Mouse (Mus musculus) heart, postnatal 25 days (tissue): ENCODE results near the gene Scfd2. TPM values are rescaled to one million over a fixed set of nuclear protein-coding genes. Genes with fewer than 3 reads are reported as not detected.

Experiments
- DNase-seq: peaks from one replicate; pipeline ENCODE4 v3.0.0; 2022; ENCODE audit warnings: low spot score
- intact Hi-C: fragments of 180-260 bp; cut with DNase I; formaldehyde crosslinking; loops from one replicate; pipeline ENCODE4 v1.15.1; 2025
- total RNA-seq, 2 experiments: library from RNA; stranded (reverse); gene quantifications; 2 replicates each; pipeline ENCODE4 v1.2.3; 2021

Scfd2 gene
- total RNA-seq, 2 experiments from 2014 or later = 11.4 to 12.9 TPM

- no peak for DNase-seq
- intact Hi-C loops = loop anchor here (5.0 kb wide), 1 partner anchor 70 kb away; no protein-coding TSS in a partner anchor
Observed at GRCm38 (mm10) chr5:74317174-74317573, 214.4 kb downstream of the Scfd2 start.

- DNase-seq = no peak
- intact Hi-C loops = loop anchor here (5.0 kb wide), 1 partner anchor 71 kb away; no protein-coding TSS in a partner anchor
Observed at GRCm38 (mm10) chr5:74316333-74316945, 215.1 kb downstream of the Scfd2 start.

GRCm38 (mm10) chr5:74315471-74316245 lies 215.9 kb downstream of the Scfd2 start:
- DNase-seq = peak; percentile 34

GRCm38 (mm10) chr5:74314501-74314900 lies 217.1 kb downstream of the Scfd2 start:
- intact Hi-C loops = loop anchor here (5.0 kb wide), 2 partner anchors 298 to 633 kb away; no protein-coding TSS in a partner anchor
- no peak for DNase-seq

More at GRCm38 (mm10) chr5:74315471-74316245, 215.9 kb downstream of the Scfd2 start:
- intact Hi-C loops = loop anchor here (5.0 kb wide), 1 partner anchor 72 kb away; no protein-coding TSS in a partner anchor

DNA sequence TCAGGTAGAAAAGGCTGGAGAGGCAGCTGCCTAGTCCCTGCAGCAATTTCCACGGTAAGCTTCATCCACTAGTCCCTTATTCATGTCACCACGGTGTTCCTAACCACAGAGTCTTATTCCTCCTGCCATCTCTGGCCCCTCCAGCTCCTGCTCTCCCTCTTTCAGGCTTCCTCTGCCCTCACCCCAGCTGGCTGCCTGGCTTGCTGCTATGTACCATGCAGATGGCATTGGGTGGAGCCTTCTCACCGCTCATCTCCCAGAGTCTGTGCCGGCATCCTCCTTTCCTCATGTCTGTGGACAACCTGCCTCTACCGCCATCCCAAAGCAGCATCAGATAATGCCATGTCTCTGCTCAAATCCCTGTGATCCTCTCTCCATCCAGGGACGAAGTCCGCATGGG lies 218.0 kb downstream of the Scfd2 start:
- no peak for DNase-seq
- intact Hi-C loops = loop anchor here (5.0 kb wide), 2 partner anchors 299 to 634 kb away; no protein-coding TSS in a partner anchor

DNA sequence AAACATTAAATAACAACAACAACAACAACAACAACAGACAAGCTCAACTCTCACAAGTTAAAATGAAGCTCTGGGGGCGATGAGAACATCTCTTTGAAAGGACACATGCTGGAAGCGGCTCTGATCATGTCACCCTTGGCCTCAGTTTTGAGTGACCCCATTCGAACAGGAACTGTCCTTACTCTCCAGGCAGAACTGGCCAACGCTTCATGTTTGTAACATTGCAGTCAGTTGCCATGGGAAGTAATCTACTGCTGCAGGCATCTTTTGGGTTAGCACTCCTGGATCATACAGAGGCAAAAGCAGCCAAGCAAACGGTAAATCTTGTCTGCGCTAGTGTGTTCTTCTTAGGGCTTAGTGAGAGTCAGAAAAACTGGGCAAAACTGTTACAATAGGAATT lies 219.7 kb downstream of the Scfd2 start:
- peak; percentile 36 for DNase-seq
- intact Hi-C loops = loop anchor here (2.0 to 5.0 kb wide), 4 partner anchors 121 to 845 kb away; no protein-coding TSS in a partner anchor

- intact Hi-C loops = loop anchor here (2.0 to 5.0 kb wide), 4 partner anchors 121 to 845 kb away; no protein-coding TSS in a partner anchor
- DNase-seq = peak; percentile 28
Observed at GRCm38 (mm10) chr5:74311200-74311825, 220.2 kb downstream of the Scfd2 start.

DNA sequence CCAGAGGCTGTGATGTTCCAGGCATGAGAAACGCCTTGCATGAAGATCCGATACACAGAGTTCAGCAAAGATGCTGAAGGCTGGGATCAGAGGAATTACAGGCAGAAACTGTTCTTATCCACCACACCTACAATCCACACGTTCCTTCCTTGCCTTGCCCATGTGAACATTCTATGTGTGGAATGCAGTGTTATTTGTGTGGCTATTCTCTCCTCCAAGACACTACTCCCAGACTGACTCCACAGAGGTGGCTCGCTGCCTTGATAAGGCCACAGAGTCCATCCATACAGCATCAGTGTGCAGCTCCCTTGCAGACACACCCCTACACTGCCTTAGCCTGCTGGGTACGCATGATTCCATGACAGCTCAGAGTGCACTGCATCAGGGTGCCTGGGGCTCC lies 221.5 kb downstream of the Scfd2 start:
- no peak for DNase-seq
- intact Hi-C loops = loop anchor here (2.0 to 5.0 kb wide), 4 partner anchors 123 to 847 kb away; no protein-coding TSS in a partner anchor

GRCm38 (mm10) chr5:74307242-74307641 lies 224.3 kb downstream of the Scfd2 start:
- intact Hi-C loops = no loop called here

GRCm38 (mm10) chr5:74305533-74306189 lies 225.9 kb downstream of the Scfd2 start:
- intact Hi-C loops = no loop called here
- DNase-seq = no peak

More at GRCm38 (mm10) chr5:74307242-74307641, 224.3 kb downstream of the Scfd2 start:
- DNase-seq = no peak

DNA sequence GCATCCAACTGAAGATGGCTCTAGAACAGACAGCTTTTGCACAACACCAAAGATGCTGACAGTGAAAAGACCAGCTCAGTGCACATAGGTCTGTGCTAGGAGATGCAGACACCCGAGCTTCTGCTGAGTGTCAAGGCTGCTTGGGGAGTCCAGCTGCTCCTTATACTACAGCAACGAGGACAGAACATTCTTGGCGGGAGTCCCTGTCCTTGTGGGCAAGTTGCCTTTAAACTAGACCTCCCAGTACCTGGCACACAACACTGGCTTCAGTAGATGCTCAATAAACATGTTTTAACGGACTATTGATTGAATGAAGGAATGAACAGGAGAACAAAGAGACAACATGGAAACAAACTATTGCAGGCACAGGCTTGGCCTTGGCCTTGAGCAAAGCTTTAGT lies 226.8 kb downstream of the Scfd2 start:
- intact Hi-C loops = no loop called here
- peak; percentile 48 for DNase-seq

DNA sequence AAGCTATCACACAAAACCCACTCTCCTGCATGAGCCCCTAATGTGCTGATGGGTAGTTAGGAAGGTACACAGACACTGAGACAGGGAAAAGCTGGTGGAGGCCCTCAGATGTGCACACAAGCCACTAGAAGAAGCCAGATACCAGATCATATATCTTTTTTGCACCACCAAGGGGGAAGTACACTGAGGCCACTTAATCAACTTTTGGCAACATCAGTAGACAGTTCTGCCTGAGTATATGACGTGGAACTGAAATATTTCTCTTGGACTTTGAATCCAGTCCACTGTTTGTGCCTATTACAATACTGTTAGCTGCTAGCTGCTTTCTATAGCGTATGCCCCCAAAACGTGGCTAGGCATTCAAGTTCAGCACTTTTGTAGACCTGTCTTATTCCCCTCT lies 229.2 kb downstream of the Scfd2 start:
- intact Hi-C loops = no loop called here
- DNase-seq = no peak

GRCm38 (mm10) chr5:74301443-74301842 lies 230.1 kb downstream of the Scfd2 start:
- intact Hi-C loops = no loop called here
- DNase-seq = no peak

DNA sequence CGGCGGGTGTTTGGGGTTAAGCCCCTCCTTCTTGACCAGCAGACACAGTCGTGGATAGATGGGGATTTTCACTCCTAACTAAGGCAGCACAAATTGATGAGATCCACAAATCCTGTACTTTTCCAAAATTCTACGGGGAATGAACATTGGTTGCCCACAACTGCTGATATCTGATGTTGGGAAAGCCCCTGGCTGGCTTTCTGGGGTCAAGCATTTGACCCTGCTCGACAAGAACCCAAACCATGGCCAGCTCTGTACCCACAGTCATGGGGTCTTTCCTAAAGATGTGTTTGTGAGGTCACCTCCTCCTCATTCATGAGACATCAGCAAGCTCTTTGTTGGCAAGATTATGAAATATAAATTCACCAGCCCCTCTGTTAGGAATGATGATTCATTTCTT lies 230.6 kb downstream of the Scfd2 start:
- no peak for DNase-seq
- intact Hi-C loops = no loop called here

DNA sequence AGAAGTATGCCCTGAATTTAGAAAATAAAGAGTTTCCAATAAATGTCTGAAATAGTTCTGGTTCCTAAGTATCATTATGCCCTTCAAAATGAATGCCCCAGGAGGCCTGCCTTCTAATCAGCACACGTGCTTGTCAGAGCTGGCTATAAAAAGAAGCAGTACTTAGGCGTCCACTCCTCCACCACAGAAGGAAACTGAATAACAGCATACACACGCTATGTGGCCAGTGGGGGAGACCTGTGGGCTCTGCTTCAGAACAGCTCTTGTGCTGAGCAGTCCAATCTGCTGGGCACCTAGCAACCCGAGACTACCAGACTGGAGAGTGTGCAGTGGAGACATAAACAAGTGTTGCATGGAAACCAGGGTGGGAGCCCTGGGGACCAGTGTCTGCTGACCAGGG lies 231.4 kb downstream of the Scfd2 start:
- DNase-seq = peak; percentile 24

GRCm38 (mm10) chr5:74297113-74297512 lies 234.4 kb downstream of the Scfd2 start:
- DNase-seq = no peak
- intact Hi-C loops = no loop called here

More for the DNA sequence above, 231.4 kb downstream of the Scfd2 start:
- intact Hi-C loops = no loop called here

DNA sequence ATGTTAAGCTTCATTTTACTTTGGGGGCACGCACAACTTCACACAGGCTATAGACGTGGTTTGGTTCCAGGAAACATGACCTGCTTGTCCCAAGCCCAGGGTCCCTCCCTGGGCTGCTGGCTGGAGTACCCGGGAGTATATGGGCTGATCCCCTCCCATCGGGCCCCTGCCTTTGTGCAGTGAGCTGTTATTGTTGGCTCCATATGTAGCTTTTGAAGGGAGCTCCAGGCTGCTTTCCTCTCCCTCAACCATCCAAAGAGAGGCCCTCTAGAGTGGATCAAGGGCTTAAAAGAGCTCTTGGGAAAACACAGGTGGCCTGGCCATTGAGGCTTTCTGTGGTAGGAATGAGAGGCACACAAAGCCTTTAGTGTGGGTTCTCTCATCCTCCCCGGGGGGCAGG lies 235.5 kb downstream of the Scfd2 start:
- intact Hi-C loops = no loop called here
- no peak for DNase-seq

GRCm38 (mm10) chr5:74293513-74293912 lies 238.0 kb downstream of the Scfd2 start:
- intact Hi-C loops = no loop called here
- no peak for DNase-seq

DNA sequence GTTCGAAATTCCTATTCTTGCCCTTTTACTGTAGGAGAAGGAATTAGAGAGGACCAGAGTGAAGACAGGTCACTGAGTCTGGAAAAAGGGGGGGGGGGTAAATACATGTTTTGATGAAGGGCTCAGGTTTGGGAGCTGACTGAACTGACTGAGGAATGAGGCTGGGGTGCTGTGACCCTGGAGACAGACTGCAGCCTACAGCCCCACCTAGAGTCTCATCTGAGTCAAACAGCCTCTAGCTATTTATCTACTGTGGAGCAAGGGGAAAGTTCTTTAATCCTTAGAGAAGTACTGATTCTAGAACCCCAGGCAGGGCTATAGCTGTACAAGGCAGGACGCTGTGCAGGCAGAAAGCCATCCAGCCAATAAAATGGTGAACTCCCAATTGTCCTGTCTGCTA lies 239.5 kb downstream of the Scfd2 start:
- no peak for DNase-seq

GRCm38 (mm10) chr5:74291575-74291974 lies 240.0 kb downstream of the Scfd2 start:
- intact Hi-C loops = no loop called here
- no peak for DNase-seq

More for the DNA sequence above, 239.5 kb downstream of the Scfd2 start:
- intact Hi-C loops = no loop called here
